Mouse (Mus musculus): Measurements from ENCODE around the gene Ppp1r1b.

Ppp1r1b gene

GRCm38 (mm10) chr11:98348083-98348961 is at the start of gene Ppp1r1b:
Gene Ppp1r1b (plus strand): TSS chr11:98348404.
- DNase-seq (ENCODE audit: low spot score) = peak; percentile 67

- DNase-seq (ENCODE audit: low spot score) = peak; percentile 45
Measured at GRCm38 (mm10) chr11:98298484-98299205, 49.6 kb upstream of the Ppp1r1b start.

- peak; percentile 89 for DNase-seq (ENCODE audit: low spot score)
Measured at GRCm38 (mm10) chr11:98313790-98314323, 34.3 kb upstream of the Ppp1r1b start.

- no peak for DNase-seq (ENCODE audit: low spot score)
Measured at GRCm38 (mm10) chr11:98317479-98317878, 30.7 kb upstream of the Ppp1r1b start.

- no peak for DNase-seq (ENCODE audit: low spot score)
Measured at GRCm38 (mm10) chr11:98318421-98319116, 29.6 kb upstream of the Ppp1r1b start.

GRCm38 (mm10) chr11:98319120-98319519 is 29.1 kb upstream of the Ppp1r1b start:
- no peak for DNase-seq (ENCODE audit: low spot score)

GRCm38 (mm10) chr11:98319544-98319943 is 28.7 kb upstream of the Ppp1r1b start:
- no peak for DNase-seq (ENCODE audit: low spot score)

GRCm38 (mm10) chr11:98319944-98320343 is 28.3 kb upstream of the Ppp1r1b start:
- DNase-seq (ENCODE audit: low spot score) = no peak

- no peak for DNase-seq (ENCODE audit: low spot score)
Measured at GRCm38 (mm10) chr11:98320381-98320780, 27.8 kb upstream of the Ppp1r1b start.

- DNase-seq (ENCODE audit: low spot score) = no peak
Measured at GRCm38 (mm10) chr11:98320806-98321676, 27.2 kb upstream of the Ppp1r1b start.

GRCm38 (mm10) chr11:98321677-98322003 is 26.6 kb upstream of the Ppp1r1b start:
- no peak for DNase-seq (ENCODE audit: low spot score)

GRCm38 (mm10) chr11:98322159-98322558 is 26.0 kb upstream of the Ppp1r1b start:
- DNase-seq (ENCODE audit: low spot score) = no peak

GRCm38 (mm10) chr11:98323136-98323866 is 24.9 kb upstream of the Ppp1r1b start:
- no peak for DNase-seq (ENCODE audit: low spot score)

- peak; percentile 73 for DNase-seq (ENCODE audit: low spot score)
Measured at GRCm38 (mm10) chr11:98323933-98324332, 24.3 kb upstream of the Ppp1r1b start.

- DNase-seq (ENCODE audit: low spot score) = no peak
Measured at GRCm38 (mm10) chr11:98325191-98325820, 22.9 kb upstream of the Ppp1r1b start.

GRCm38 (mm10) chr11:98325821-98326218 is 22.4 kb upstream of the Ppp1r1b start:
- DNase-seq (ENCODE audit: low spot score) = no peak

- no peak for DNase-seq (ENCODE audit: low spot score)
Measured at GRCm38 (mm10) chr11:98326741-98327135, 21.5 kb upstream of the Ppp1r1b start.

GRCm38 (mm10) chr11:98327136-98328030 is 20.8 kb upstream of the Ppp1r1b start:
- peak; percentile 55 for DNase-seq (ENCODE audit: low spot score)

GRCm38 (mm10) chr11:98328031-98328370 is 20.2 kb upstream of the Ppp1r1b start:
- peak; percentile 52 for DNase-seq (ENCODE audit: low spot score)
